Mouse (Mus musculus) liver, embryonic 13.5 days (tissue): ENCODE measurements at regions not wholly inside any gene's neighbourhood (a gene's known extent, or its start where the extent isn't known, plus 50 kb on each side); places are given as distances from the start of the nearest gene placed in this dataset.
A peak's percentile ranks its signal among the peaks of the same experiment; 100 is the strongest.

ENCODE experiments used
- ATAC-seq: fragments of 200-750 bp; cut with Nextera tagmentation; 2 replicates; pipeline ENCODE4 v1.8.0; 2017; ENCODE audit warnings: low read depth, mild to moderate bottlenecking, moderate number of reproducible peaks, moderate library complexity
- DNase-seq: peaks from one replicate; pipeline ENCODE4 v3.0.0; 2022
- H3K27ac ChIP-seq: fragments of 300-500 bp; sonication (generic); 2 replicates; pipeline ENCODE4 v1.5.1; 2015; ENCODE audit warnings: moderate library complexity, mild to moderate bottlenecking, inconsistent platforms
- H3K27me3 ChIP-seq: fragments of 300-500 bp; sonication (generic); 2 replicates; pipeline ENCODE4 v1.6.1; 2015; ENCODE audit warnings: mild to moderate bottlenecking, inconsistent platforms
- H3K36me3 ChIP-seq: fragments of 300-500 bp; sonication (generic); 2 replicates; pipeline ENCODE4 v1.6.1; 2015; ENCODE audit warnings: mild to moderate bottlenecking, inconsistent platforms
- H3K4me1 ChIP-seq: fragments of 300-500 bp; sonication (generic); replicated peaks from 2 replicates; pipeline ENCODE4 v1.6.1; 2015; ENCODE audit warnings: inconsistent platforms
- H3K4me2 ChIP-seq: fragments of 300-500 bp; sonication (generic); 2 replicates; pipeline ENCODE4 v1.6.1; 2015; ENCODE audit warnings: inconsistent platforms, mild to moderate bottlenecking, moderate library complexity
- H3K4me3 ChIP-seq: fragments of 300-500 bp; sonication (generic); replicated peaks from 2 replicates; pipeline ENCODE4 v1.5.1; 2015; ENCODE audit warnings: mild to moderate bottlenecking, inconsistent platforms
- H3K9ac ChIP-seq: fragments of 300-500 bp; sonication (generic); 2 replicates; pipeline ENCODE4 v1.6.1; 2015; ENCODE audit warnings: mild to moderate bottlenecking, inconsistent platforms
- H3K9me3 ChIP-seq: fragments of 300-500 bp; sonication (generic); replicated peaks from 2 replicates; pipeline ENCODE4 v1.6.1; 2016; ENCODE audit warnings: inconsistent platforms
- WGBS: fragments of 180-500 bp; shearing (Covaris S2); methylation state at CpG from one replicate; pipeline ENCODE4 v1.1.7; 2015; ENCODE audit not compliant: insufficient replicate concordance; 5-methylcytosine and 5-hydroxymethylcytosine counted together

DNA sequence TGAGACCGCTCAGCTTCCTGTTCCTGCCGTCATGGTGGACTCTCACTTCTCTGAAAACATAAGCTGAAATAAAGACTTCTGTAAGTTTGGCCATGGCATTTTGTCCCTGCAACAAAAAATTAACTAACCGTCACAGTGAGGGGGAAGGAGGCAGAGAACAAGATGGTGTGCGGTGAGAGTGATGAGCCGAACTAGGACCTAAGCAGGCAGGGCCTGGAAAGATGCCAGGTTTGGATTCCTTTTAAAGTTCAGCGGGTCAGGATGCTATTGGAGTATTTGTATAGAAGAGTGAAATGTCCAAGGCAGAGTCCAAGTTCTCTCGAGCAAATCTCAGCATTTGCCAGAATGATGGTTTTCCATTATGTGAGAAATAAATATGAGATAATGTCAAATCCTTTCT is 312.3 kb downstream of the Gm49356 start:
- 72% methylated on average over 7 of the region's 7 CpGs for WGBS
- H3K4me2 ChIP-seq, result no peak overlapping the region
- ATAC-seq, result no peak
- DNase-seq, result no peak
- no peaks in the 10 kb centered on the region for H3K9me3 ChIP-seq
- H3K4me3 ChIP-seq, result no peak overlapping the region
- H3K36me3 ChIP-seq, result no peaks in the 10 kb centered on the region
- H3K27me3 ChIP-seq, result no peaks in the 10 kb centered on the region
- no peak overlapping the region for H3K9ac ChIP-seq
- H3K27ac ChIP-seq, result no peak overlapping the region
- H3K4me1 ChIP-seq, result peaks cover 22% of the 10 kb centered on the region

DNA sequence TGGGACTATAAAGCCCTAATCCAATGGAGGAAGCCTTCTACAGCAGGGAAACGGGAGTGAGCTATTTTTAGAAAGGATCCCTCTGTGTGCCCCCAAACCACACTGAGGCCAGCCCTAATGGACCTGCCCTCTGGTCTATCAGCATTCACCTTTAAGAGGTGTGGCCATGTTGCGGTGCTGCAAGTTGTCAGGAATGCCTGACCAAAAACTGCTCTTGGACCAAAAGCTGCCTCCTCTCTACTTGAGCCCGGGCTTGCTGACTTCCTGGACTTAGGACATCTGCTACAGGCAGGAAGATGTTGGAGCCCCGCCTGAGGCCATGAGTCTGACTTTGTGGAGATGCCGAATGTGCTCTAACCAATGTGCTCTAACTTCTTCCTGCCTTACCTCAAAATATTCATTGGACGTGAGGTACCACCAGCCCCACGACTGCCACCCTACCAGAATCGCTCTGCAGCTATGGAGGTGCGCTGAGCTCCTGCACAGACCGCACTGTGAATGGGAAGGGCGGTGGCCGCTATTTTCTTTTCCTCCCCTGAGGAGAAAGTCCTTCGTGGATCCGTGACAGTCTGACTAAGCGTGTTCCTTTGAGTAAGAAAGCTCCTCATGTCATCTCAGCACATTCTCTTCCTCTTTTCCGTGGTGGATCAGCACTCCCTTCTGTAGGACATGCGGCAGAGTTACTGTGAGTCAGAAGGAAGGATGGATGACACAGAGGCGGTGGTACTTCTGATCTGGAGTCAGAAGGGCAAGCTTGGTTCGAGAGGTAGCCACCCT is 313.0 kb downstream of the Gm49356 start:
- Histone ChIP-seq H3K4me3 (no peak overlapping the region), H3K27me3 (no peaks in the 10 kb centered on the region), H3K36me3 (no peaks in the 10 kb centered on the region), H3K9me3 (no peaks in the 10 kb centered on the region), H3K9ac (no peak overlapping the region), H3K4me1 (peaks cover 15% of the 10 kb centered on the region), H3K27ac (no peak overlapping the region), H3K4me2 (no peak overlapping the region)
- ATAC-seq (no peak), DNase-seq (no peak)
- 49% methylated on average over 19 of the region's 19 CpGs for WGBS

DNA sequence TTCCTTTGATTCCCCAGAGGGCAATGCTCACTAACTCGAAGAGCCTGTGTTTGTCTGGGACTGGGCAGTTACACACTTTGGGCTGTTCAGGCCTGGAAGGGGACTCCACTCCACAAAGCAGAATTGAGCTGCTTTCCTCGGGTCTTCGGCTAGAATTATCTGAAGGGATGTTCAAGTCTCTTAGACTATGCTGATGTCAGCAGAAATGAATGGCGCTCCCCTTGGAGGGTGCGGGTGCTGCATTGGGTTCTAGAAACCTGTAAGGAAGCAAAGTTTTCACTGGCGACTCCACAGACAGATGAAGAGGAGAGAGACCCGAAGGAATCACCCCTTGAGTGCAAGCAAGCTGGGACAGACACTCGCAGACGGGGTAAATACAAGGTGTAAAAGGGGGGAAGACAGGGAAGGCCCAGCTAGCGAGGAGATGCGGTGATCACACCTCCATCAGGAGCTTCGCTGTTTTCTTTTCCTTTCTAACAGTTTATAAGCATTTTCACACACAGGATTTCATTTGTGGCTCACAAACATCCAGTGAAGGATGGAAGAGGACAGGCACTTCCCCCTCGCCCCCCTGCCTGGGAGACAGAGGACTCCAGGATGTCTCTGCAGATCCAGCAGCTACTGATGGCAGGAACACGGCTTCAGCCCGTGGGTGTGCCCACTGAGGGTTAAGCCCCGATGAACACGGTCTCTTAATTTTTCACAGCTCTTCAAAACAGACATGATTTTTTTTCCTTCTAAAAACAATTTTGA is 314.2 kb downstream of the Gm49356 start:
- Histone ChIP-seq H3K27me3 (no peaks in the 10 kb centered on the region), H3K4me2 (no peak overlapping the region), H3K9ac (no peak overlapping the region), H3K27ac (no peak overlapping the region), H3K4me1 (peaks cover 3% of the 10 kb centered on the region), H3K36me3 (no peaks in the 10 kb centered on the region), H3K4me3 (no peak overlapping the region), H3K9me3 (no peaks in the 10 kb centered on the region)
- DNase-seq (no peak), ATAC-seq (no peak)
- WGBS, result 61% methylated on average over 17 of the region's 17 CpGs

DNA sequence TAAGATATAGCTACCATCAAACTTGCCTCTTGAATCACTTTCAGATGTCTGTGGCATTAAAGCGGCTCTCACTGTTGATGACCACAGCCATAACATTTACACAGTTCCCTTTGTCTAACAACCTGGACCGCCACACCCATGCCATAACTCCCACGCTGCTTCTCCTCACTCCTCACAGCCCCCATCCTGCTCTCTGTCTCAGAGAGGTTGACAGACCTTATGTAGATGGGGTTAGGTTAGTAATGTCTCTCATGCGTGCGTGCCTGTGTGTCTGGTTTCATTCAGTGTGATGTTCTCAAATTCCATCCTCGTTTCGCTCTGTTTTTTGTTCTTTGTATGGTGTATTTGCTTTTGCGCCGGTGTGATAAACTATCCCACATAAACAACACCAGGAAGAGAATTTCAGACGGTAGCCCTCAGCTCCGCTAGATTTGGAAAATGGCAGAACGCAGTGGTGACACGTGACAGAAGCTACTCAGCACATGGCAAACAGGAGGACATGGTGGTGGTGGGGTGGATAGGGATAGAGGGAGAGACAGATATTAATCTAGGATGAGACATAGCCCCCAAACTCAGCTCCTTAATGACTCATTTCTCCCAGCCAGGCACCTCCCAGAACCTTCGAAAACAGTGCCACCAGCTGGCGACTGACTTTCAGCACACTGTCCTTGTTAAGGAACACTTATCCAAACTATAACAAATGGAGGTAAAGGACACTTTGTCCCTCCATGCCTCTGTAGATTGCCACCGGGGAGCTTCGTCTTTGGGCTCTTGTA is 314.9 kb downstream of the Gm49356 start:
- no peak overlapping the region for H3K27ac ChIP-seq
- no peaks in the 10 kb centered on the region for H3K27me3 ChIP-seq
- H3K9me3 ChIP-seq, result no peaks in the 10 kb centered on the region
- DNase-seq (no peak), ATAC-seq (no peak)
- H3K4me3 ChIP-seq, result no peak overlapping the region
- H3K4me1 ChIP-seq, result no peaks in the 10 kb centered on the region; the same call in 1 of the 2 replicates
- WGBS, result 64% methylated on average over 17 of the region's 17 CpGs
- no peaks in the 10 kb centered on the region for H3K36me3 ChIP-seq
- H3K4me2 ChIP-seq, result no peak overlapping the region
- no peak overlapping the region for H3K9ac ChIP-seq

DNA sequence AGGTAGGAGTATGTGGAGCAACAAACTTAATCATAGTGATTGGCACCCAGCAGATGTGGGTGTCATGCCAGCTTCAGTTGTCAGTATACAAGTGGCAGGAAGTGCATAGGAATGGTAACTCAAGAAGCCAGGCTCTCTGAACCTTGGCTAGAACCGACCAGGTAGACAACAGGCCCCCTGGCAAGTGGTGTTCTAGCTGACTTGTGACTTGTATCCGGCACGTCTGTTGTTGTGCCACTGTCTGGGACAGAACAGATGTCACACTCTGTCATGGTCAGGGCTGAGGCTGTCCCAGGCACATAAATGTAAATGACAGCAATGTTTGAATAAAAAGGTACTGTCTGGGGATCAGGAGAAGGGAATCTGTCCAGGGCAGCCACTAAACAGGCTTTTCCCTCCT is 316.0 kb downstream of the Gm49356 start:
- Histone ChIP-seq H3K4me1 (no peaks in the 10 kb centered on the region; the same call in 1 of the 2 replicates), H3K4me2 (no peak overlapping the region), H3K9ac (no peak overlapping the region), H3K4me3 (no peak overlapping the region), H3K9me3 (no peaks in the 10 kb centered on the region), H3K27me3 (no peaks in the 10 kb centered on the region), H3K36me3 (no peaks in the 10 kb centered on the region), H3K27ac (no peak overlapping the region)
- no peak for DNase-seq
- ATAC-seq, result no peak
- WGBS, result 73% methylated on average over 3 of the region's 3 CpGs

DNA sequence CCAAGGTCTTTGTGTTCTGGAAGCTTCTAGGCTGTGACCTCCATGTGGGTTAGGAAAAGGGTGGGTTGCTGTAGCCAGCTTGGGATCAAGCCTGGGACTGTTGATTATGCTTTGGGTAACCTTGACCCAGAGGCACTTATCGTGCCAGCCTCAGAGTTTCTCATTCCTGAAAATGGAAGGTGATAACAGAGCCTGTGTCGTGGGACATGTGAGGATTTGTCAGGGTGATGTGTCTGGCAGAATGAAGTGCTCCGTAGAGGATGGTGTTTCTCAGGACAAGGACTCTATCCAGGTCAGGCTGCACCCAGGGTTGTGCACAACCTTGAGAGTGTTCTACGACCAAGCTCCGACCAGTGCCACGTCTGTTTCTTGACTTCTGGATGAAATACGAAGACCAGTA is 316.4 kb downstream of the Gm49356 start:
- Histone ChIP-seq H3K27ac (no peak overlapping the region), H3K9me3 (no peaks in the 10 kb centered on the region), H3K27me3 (no peaks in the 10 kb centered on the region), H3K9ac (no peak overlapping the region), H3K36me3 (no peaks in the 10 kb centered on the region), H3K4me3 (no peak overlapping the region), H3K4me1 (no peaks in the 10 kb centered on the region; the same call in 1 of the 2 replicates), H3K4me2 (no peak overlapping the region)
- WGBS, result 64% methylated on average over 7 of the region's 7 CpGs
- ATAC-seq (no peak), DNase-seq (no peak)

DNA sequence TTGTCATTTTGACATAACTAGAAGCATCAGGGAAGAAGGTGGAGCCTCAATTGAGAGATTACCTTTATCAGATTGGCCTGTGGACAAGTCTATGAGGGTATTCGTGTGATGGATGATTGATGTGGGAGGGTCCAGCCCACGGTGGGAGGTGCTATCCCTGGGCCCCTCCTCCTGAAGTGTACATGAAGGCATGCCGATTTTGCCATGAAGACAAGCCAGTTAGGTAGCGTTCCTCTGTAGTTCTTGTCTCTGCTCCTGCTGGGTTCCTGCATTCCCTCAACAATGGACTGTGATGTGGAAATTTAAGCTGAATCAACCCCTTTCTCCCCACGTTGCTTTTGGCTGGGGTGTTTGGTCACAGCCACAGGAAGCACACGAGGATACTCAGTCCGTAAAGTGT is 317.5 kb downstream of the Gm49356 start:
- H3K4me1 ChIP-seq, result no peaks in the 10 kb centered on the region; the same call in 1 of the 2 replicates
- 55% methylated on average over 7 of the region's 7 CpGs for WGBS
- no peaks in the 10 kb centered on the region for H3K27me3 ChIP-seq

DNA sequence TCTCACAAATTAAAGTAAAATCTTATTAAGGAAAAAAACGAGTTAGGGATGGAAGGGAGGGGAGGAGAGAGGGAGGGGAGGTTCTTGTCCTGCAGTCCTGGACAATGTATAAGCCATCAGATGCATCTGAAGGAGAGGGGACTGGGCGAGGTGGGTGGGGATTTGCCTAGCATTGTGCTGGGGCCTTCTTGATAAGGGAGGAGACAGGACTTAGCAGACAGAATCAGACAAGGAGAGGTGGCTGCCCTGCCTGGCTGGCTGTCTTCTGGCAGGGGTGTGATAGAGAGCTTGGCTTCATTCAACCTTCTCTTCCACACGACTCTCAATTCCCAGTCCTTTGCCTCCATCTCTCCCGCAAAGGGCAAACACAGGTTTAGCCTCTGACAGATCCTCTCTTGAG is 318.9 kb downstream of the Gm49356 start:
- no peak overlapping the region for H3K4me2 ChIP-seq
- no peaks in the 10 kb centered on the region for H3K9me3 ChIP-seq
- WGBS, result 31% methylated on average over 4 of the region's 4 CpGs
- peak; percentile 71 for ATAC-seq
- DNase-seq, result no peak
- H3K4me3 ChIP-seq, result no peak overlapping the region
- no peak overlapping the region for H3K9ac ChIP-seq
- H3K4me1 ChIP-seq, result no peaks in the 10 kb centered on the region
- no peak overlapping the region for H3K27ac ChIP-seq
- no peaks in the 10 kb centered on the region for H3K36me3 ChIP-seq
- H3K27me3 ChIP-seq, result no peaks in the 10 kb centered on the region

More for the DNA sequence above, 317.5 kb downstream of the Gm49356 start:
- no peak overlapping the region for H3K4me3 ChIP-seq
- no peaks in the 10 kb centered on the region for H3K36me3 ChIP-seq
- no peak for DNase-seq
- H3K9ac ChIP-seq, result no peak overlapping the region
- ATAC-seq, result no peak
- no peak overlapping the region for H3K4me2 ChIP-seq
- H3K27ac ChIP-seq, result no peak overlapping the region
- H3K9me3 ChIP-seq, result no peaks in the 10 kb centered on the region

DNA sequence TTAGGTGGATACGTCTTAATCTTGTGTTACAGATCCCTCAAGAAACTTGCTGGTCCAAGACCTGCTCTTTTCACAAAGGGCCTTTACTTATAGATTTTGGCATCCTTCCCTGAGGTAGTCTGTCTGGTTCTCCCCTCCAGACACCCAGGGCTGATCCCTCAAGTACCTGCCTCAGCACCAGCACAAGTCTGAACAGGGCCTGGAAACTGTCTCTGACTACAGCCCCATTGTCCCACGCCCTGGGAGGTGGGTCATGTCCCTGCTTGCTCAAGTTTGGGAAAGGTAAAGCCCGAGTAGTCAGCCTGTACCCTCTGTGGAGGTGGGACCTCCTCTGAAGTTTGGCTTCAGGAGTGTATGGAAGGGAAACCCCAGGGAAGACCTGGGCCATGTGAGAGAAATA is 323.3 kb downstream of the Gm49356 start:
- DNase-seq, result no peak

DNA sequence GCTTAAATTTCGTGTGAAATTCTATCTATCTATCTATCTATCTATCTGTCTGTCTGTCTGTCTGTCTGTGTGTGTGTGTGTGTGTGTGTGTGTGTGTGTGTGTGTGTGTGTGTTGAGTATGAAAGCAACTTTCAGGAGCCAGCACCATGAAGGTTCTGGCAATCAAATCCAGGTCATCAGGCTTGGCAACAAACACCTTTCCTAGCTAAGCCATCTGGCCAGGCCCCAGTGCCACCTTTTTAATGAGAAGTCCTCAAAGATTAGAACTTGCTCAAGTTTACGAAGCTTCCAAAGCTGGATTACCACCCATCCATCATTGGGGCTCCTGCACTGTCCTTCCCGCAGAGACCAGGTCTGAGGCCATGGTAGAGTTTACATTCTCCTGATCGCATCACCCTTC is 325.0 kb downstream of the Gm49356 start:
- H3K27me3 ChIP-seq, result no peaks in the 10 kb centered on the region
- no peaks in the 10 kb centered on the region for H3K4me1 ChIP-seq
- no peak for DNase-seq
- H3K27ac ChIP-seq, result no peak overlapping the region
- H3K9me3 ChIP-seq, result no peaks in the 10 kb centered on the region
- no peak overlapping the region for H3K4me2 ChIP-seq
- no peak overlapping the region for H3K9ac ChIP-seq
- no peak for ATAC-seq
- no peak overlapping the region for H3K4me3 ChIP-seq
- 59% methylated on average over 4 of the region's 4 CpGs for WGBS
- H3K36me3 ChIP-seq, result no peaks in the 10 kb centered on the region

More for the DNA sequence above, 323.3 kb downstream of the Gm49356 start:
- no peak overlapping the region for H3K27ac ChIP-seq
- H3K36me3 ChIP-seq, result no peaks in the 10 kb centered on the region
- no peak for ATAC-seq
- H3K9me3 ChIP-seq, result no peaks in the 10 kb centered on the region
- no peaks in the 10 kb centered on the region for H3K27me3 ChIP-seq
- no peak overlapping the region for H3K4me3 ChIP-seq
- no peak overlapping the region for H3K9ac ChIP-seq
- H3K4me2 ChIP-seq, result no peak overlapping the region
- H3K4me1 ChIP-seq, result no peaks in the 10 kb centered on the region
- 46% methylated on average over 3 of the region's 3 CpGs for WGBS

DNA sequence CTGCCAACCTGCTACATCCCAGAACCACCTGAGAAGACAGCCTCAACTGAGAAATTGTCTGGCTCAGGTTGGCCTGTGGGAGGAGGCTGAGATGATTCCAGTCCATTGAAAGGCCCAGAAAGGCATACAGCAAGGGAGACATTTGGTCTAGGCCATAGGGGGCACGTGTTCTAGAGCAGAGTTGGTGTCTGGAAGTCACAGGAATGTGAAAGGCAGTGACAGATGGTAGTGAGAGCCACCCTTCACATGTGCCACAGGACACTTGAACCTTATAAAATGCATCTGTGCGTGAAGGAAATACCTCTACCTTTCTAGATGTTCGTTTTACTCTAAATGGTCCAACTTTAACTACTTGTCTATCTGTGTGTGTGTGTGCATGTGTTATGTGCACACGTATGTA is 326.1 kb downstream of the Gm49356 start:
- Histone ChIP-seq H3K9me3 (no peaks in the 10 kb centered on the region), H3K9ac (no peak overlapping the region), H3K27ac (no peak overlapping the region), H3K27me3 (no peaks in the 10 kb centered on the region), H3K36me3 (no peaks in the 10 kb centered on the region), H3K4me3 (no peak overlapping the region), H3K4me2 (no peak overlapping the region), H3K4me1 (no peaks in the 10 kb centered on the region)
- ATAC-seq (no peak), DNase-seq (no peak)
- 64% methylated on average over 4 of the region's 4 CpGs for WGBS
